Mouse (Mus musculus) MEL (cell line): Measurements from ENCODE around the gene Lsr. TPM values are rescaled to one million over a fixed set of nuclear protein-coding genes. Genes with fewer than 3 reads are reported as not detected.
A peak's percentile ranks its signal among the peaks of the same experiment; 100 is the strongest.

Experiments
- DNase-seq: peaks from one replicate; pipeline ENCODE4 v3.0.0; 2011; ENCODE audit warnings: low read depth, low spot score
- H3K27ac ChIP-seq: 2 replicates; pipeline ENCODE4 v1.5.1; 2012; ENCODE audit warnings: low read depth, mild to moderate bottlenecking, control low read depth, low read length, moderate library complexity; ENCODE audit not compliant: control insufficient read depth
- H3K27me3 ChIP-seq, 2 experiments: fragments of 150-350 bp in 1 of 2; sonication (generic) in 1 of 2; 2 replicates each; pipeline ENCODE4 v1.6.1; 2012; ENCODE audit warnings: low read length in 2 of 2, mild to moderate bottlenecking in 2 of 2, improper control_type of control experiment in 1 of 2, moderate library complexity in 1 of 2; ENCODE audit not compliant: insufficient read depth in 2 of 2, control insufficient read depth in 1 of 2
- H3K36me3 ChIP-seq, 2 experiments: 2 replicates each; pipeline ENCODE4 v1.6.1; 2012 to 2014; ENCODE audit warnings: low read length in 2 of 2, improper control_type of control experiment in 1 of 2, inconsistent platforms in 1 of 2, mild to moderate bottlenecking in 1 of 2; ENCODE audit not compliant: insufficient read depth in 2 of 2, control insufficient read depth in 1 of 2
- H3K4me1 ChIP-seq, 2 experiments: fragments of 150-350 bp in 1 of 2; sonication (generic) in 1 of 2; 2 replicates each; pipeline ENCODE4 v1.6.1; 2012; ENCODE audit warnings: low read length in 2 of 2, improper control_type of control experiment in 1 of 2, mild to moderate bottlenecking in 1 of 2; ENCODE audit not compliant: insufficient read depth in 2 of 2, control insufficient read depth in 1 of 2
- H3K4me3 ChIP-seq, 2 experiments: fragments of 150-350 bp in 1 of 2; sonication (generic) in 1 of 2; 2 replicates each; pipeline ENCODE4 v1.5.1; 2012; ENCODE audit warnings: low read depth in 2 of 2, low read length in 2 of 2, mild to moderate bottlenecking in 2 of 2, moderate library complexity in 2 of 2, control low read depth in 1 of 2, improper control_type of control experiment in 1 of 2; ENCODE audit not compliant: control insufficient read depth in 1 of 2, insufficient read depth in 1 of 2
- H3K79me2 ChIP-seq: 2 replicates; pipeline ENCODE4 v1.6.1; 2012; ENCODE audit warnings: mild to moderate bottlenecking, low read length, moderate library complexity; ENCODE audit not compliant: control insufficient read depth, poor library complexity, insufficient read depth
- H3K9ac ChIP-seq: 2 replicates; pipeline ENCODE4 v1.6.1; 2012; ENCODE audit warnings: low read depth, mild to moderate bottlenecking, control low read depth, low read length, moderate library complexity; ENCODE audit not compliant: control insufficient read depth, poor library complexity, severe bottlenecking
- H3K9me3 ChIP-seq: fragments of 150-350 bp; sonication (generic); replicated peaks from 2 replicates; pipeline ENCODE4 v1.6.1; 2012; ENCODE audit warnings: mild to moderate bottlenecking, low read length, improper control_type of control experiment, moderate library complexity; ENCODE audit not compliant: insufficient read depth
- CHD1 ChIP-seq: IDR thresholded peaks from 2 replicates; pipeline ENCODE4 v1.6.1; 2012; ENCODE audit warnings: low read depth, mild to moderate bottlenecking, inconsistent platforms, low read length, improper control_type of control experiment
- CHD2 ChIP-seq: IDR thresholded peaks from 2 replicates; pipeline ENCODE4 v1.6.1; 2011; ENCODE audit warnings: low read length, improper control_type of control experiment
- CTCF ChIP-seq, 3 experiments: IDR thresholded peaks in 2 of 3; conservative IDR thresholded peaks in 1 of 3; 2 replicates each; pipeline ENCODE4 v1.5.1; 2011 to 2012; ENCODE audit warnings: low read length in 3 of 3, low read depth in 2 of 3, mild to moderate bottlenecking in 2 of 3, improper control_type of control experiment in 1 of 3, inconsistent platforms in 1 of 3, mixed read lengths in 1 of 3, moderate library complexity in 1 of 3; ENCODE audit not compliant: control insufficient read depth in 1 of 3, insufficient read depth in 1 of 3, poor library complexity in 1 of 3, severe bottlenecking in 1 of 3
- E2F4 ChIP-seq: IDR thresholded peaks from 2 replicates; pipeline ENCODE4 v1.6.1; 2011; ENCODE audit warnings: low read depth, low read length, improper control_type of control experiment, borderline replicate concordance
- ELF1 ChIP-seq: IDR thresholded peaks from 2 replicates; pipeline ENCODE4 v1.6.1; 2014; ENCODE audit warnings: low read depth, mild to moderate bottlenecking, inconsistent platforms, low read length, improper control_type of control experiment, moderate library complexity
- EP300 ChIP-seq, 2 experiments: IDR thresholded peaks; 2 replicates each; pipeline ENCODE4 v1.6.1; 2011; ENCODE audit warnings: improper control_type of control experiment in 2 of 2, low read length in 2 of 2, low read depth in 1 of 2, mild to moderate bottlenecking in 1 of 2
- ETS1 ChIP-seq: IDR thresholded peaks from 2 replicates; pipeline ENCODE4 v1.6.1; 2012; ENCODE audit warnings: low read depth, mild to moderate bottlenecking, inconsistent platforms, low read length, improper control_type of control experiment, moderate library complexity
- GATA1 ChIP-seq: IDR thresholded peaks from 2 replicates; pipeline ENCODE4 v1.6.1; 2011; ENCODE audit warnings: low read depth, low read length, improper control_type of control experiment
- HCFC1 ChIP-seq: IDR thresholded peaks from 2 replicates; pipeline ENCODE4 v1.6.1; 2012; ENCODE audit warnings: low read depth, mild to moderate bottlenecking, inconsistent platforms, low read length, improper control_type of control experiment, moderate library complexity
- JUND ChIP-seq: IDR thresholded peaks from 2 replicates; pipeline ENCODE4 v1.6.1; 2011; ENCODE audit warnings: low read depth, mild to moderate bottlenecking, improper control_type of control experiment, low read length
- KAT2A ChIP-seq: conservative IDR thresholded peaks from 2 replicates; pipeline ENCODE4 v1.6.1; 2012; ENCODE audit warnings: low read depth, low read length, improper control_type of control experiment, inconsistent platforms
- MAFK ChIP-seq: IDR thresholded peaks from 2 replicates; pipeline ENCODE4 v1.6.1; 2011; ENCODE audit warnings: low read depth, mild to moderate bottlenecking, low read length, improper control_type of control experiment, borderline replicate concordance
- MAX ChIP-seq: IDR thresholded peaks from 2 replicates; pipeline ENCODE4 v1.6.1; 2011; ENCODE audit warnings: low read length, improper control_type of control experiment
- MXI1 ChIP-seq: IDR thresholded peaks from 2 replicates; pipeline ENCODE4 v1.6.1; 2011; ENCODE audit warnings: mild to moderate bottlenecking, low read depth, low read length, improper control_type of control experiment
- MYB ChIP-seq: IDR thresholded peaks from 2 replicates; pipeline ENCODE4 v1.6.1; 2011; ENCODE audit warnings: mild to moderate bottlenecking, low read depth, low read length, improper control_type of control experiment
- MYC ChIP-seq: IDR thresholded peaks from 2 replicates; pipeline ENCODE4 v1.6.1; 2011; ENCODE audit warnings: low read depth, mild to moderate bottlenecking, low read length, improper control_type of control experiment, moderate library complexity
- NELFE ChIP-seq: IDR thresholded peaks from 2 replicates; pipeline ENCODE4 v1.6.1; 2011; ENCODE audit warnings: low read depth, low read length, improper control_type of control experiment
- NRF1 ChIP-seq: IDR thresholded peaks from 2 replicates; pipeline ENCODE4 v1.6.1; 2014; ENCODE audit warnings: low read depth, mild to moderate bottlenecking, inconsistent platforms, low read length, improper control_type of control experiment, moderate library complexity; ENCODE audit not compliant: poor library complexity, insufficient read depth, severe bottlenecking
- POLR2A ChIP-seq, 2 experiments: IDR thresholded peaks; 2 replicates each; pipeline ENCODE4 v1.6.1; 2011 to 2012; ENCODE audit warnings: low read length in 2 of 2, mild to moderate bottlenecking in 2 of 2, control low read depth in 1 of 2, improper control_type of control experiment in 1 of 2, low read depth in 1 of 2, moderate library complexity in 1 of 2; ENCODE audit not compliant: control insufficient read depth in 1 of 2, insufficient read depth in 1 of 2, poor library complexity in 1 of 2
- POLR2AphosphoS5 ChIP-seq: IDR thresholded peaks from 2 replicates; pipeline ENCODE4 v1.6.1; 2012; ENCODE audit warnings: low read depth, borderline replicate concordance, mild to moderate bottlenecking, inconsistent platforms, low read length, moderate library complexity, mixed read lengths
- RAD21 ChIP-seq: IDR thresholded peaks from 2 replicates; pipeline ENCODE4 v1.6.1; 2011; ENCODE audit warnings: mild to moderate bottlenecking, low read depth, low read length, improper control_type of control experiment
- RCOR1 ChIP-seq: IDR thresholded peaks from 2 replicates; pipeline ENCODE4 v1.6.1; 2012; ENCODE audit warnings: low read depth, mild to moderate bottlenecking, inconsistent platforms, low read length, improper control_type of control experiment
- SMC3 ChIP-seq: IDR thresholded peaks from 2 replicates; pipeline ENCODE4 v1.6.1; 2011; ENCODE audit warnings: low read depth, low read length, improper control_type of control experiment
- TAL1 ChIP-seq: IDR thresholded peaks from 2 replicates; pipeline ENCODE4 v1.6.1; 2012; ENCODE audit warnings: mild to moderate bottlenecking, inconsistent platforms, low read length, moderate library complexity, mixed read lengths
- TCF12 ChIP-seq: IDR thresholded peaks from 2 replicates; pipeline ENCODE4 v1.6.1; 2014; ENCODE audit warnings: low read depth, mild to moderate bottlenecking, inconsistent platforms, low read length, improper control_type of control experiment, moderate library complexity
- USF1 ChIP-seq: IDR thresholded peaks from 2 replicates; pipeline ENCODE4 v1.6.1; 2014; ENCODE audit warnings: low read depth, mild to moderate bottlenecking, inconsistent platforms, low read length, improper control_type of control experiment, moderate library complexity
- USF2 ChIP-seq, 2 experiments: IDR thresholded peaks; 2 replicates each; pipeline ENCODE4 v1.6.1; 2011 to 2012; ENCODE audit warnings: improper control_type of control experiment in 2 of 2, low read length in 2 of 2, borderline replicate concordance in 1 of 2, inconsistent platforms in 1 of 2, low read depth in 1 of 2, mild to moderate bottlenecking in 1 of 2; ENCODE audit not compliant: insufficient read depth in 1 of 2
- ZKSCAN1 ChIP-seq: IDR thresholded peaks from 2 replicates; pipeline ENCODE4 v1.6.1; 2012; ENCODE audit warnings: low read depth, mild to moderate bottlenecking, inconsistent platforms, low read length, improper control_type of control experiment, moderate library complexity
- ZNF384 ChIP-seq: IDR thresholded peaks from 2 replicates; pipeline ENCODE4 v1.6.1; 2012; ENCODE audit warnings: low read depth, mild to moderate bottlenecking, inconsistent platforms, low read length, improper control_type of control experiment
- polyA plus RNA-seq, 2 experiments: library from polyadenylated mRNA; stranded (reverse) in 1 of 2; unstranded in 1 of 2; fragments of >175 nt in 1 of 2; fragments of >200 nt in 1 of 2; gene quantifications; 2 replicates each; pipeline versions ENCODE4 v1.2.1 to v1.2.4; 2012; ENCODE audit warnings: low replicate concordance in 2 of 2, low read depth in 1 of 2; ENCODE audit not compliant: insufficient read length in 2 of 2, insufficient read depth in 1 of 2, missing spikeins in 1 of 2
- total RNA-seq: library from RNA; depleted of rRNA; stranded (reverse); fragments of 300-350 nt; gene quantifications from 2 replicates; pipeline ENCODE4 v1.2.3, GENCODE M21; 2012

The Lsr gene
- total and polyA plus RNA-seq, 3 experiments: 0.22 TPM; not detected in 2

DNA sequence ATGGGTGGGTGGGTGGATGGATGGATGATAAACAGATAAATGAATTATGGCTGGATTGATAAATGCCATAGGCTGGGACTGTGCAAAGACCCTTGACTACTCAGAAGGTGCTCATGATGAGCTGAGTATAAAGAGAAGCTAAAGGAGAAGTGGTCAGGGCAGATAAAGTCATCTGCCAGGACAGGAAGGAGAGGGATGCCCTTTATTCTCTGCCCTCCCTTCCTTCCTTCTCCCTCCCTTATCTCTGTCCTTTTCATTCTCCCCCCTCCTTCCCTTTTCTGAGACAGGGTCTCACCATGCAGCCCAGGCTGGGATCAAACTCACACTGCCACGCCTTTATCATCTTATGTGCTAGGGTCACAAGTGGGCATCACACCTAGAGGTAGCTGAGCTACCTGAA is 34.5 kb upstream of the Lsr start:
- no peak overlapping the region for H3K9ac ChIP-seq
- H3K27me3 ChIP-seq: no peaks in the 10 kb centered on the region
- peaks cover 0 to 17% of the 10 kb centered on the region in 2 experiments; a peak in 2 of 4 replicates for H3K4me1 ChIP-seq
- no peak overlapping the region for H3K4me3 ChIP-seq
- peaks cover 0 to 6% of the 10 kb centered on the region in 2 experiments; a peak in 2 of 4 replicates for H3K36me3 ChIP-seq
- DNase-seq: no peak
- no peaks in the 10 kb centered on the region for H3K79me2 ChIP-seq
- TF ChIP-seq ETS1 (no peak), GATA1 (peak; percentile 13; the same call in 1 of the 2 replicates), EP300 (IDR thresholded peaks at IDR 0.05; ENCODE audit: low read depth in 1 of 2, low read length in 2 of 2) (peak; percentile 13 to 58; a peak in 1 of 4 replicates), TCF12 (no peak), KAT2A (no peak), RCOR1 (no peak), SMC3 (no peak), CTCF (IDR thresholded peaks at IDR 0.05 in 2 of 3, conservative IDR thresholded peaks at IDR 0.05 in 1 of 3; ENCODE audit: control insufficient read depth in 1 of 3, insufficient read depth in 1 of 3, low read depth in 2 of 3, low read length in 3 of 3, poor library complexity in 1 of 3, severe bottlenecking in 1 of 3) (no peak)
- TF ChIP-seq, all 39 proteins: peak for 2
- H3K9me3 ChIP-seq: no peaks in the 10 kb centered on the region
- no peak overlapping the region for H3K27ac ChIP-seq

DNA sequence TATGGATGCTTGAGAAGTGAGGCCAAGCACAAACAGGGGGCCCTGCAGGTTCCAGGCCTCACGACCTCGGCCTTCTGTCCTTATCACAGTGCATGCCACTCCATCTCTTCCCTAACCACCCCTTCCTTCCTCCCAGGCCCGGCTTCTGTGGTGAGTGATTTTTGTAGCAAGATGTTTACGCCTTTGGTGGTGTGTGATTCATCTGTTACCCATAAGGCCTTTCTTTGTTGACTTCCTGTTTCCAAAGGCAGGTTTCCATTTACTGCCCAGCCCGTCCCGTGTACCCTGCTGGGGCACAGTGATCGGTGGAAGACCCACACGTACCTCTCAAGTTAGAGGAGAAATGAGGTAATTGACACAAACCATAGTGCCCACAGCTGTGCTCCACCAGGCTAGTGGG is 29.4 kb upstream of the Lsr start:
- no peaks in the 10 kb centered on the region for H3K79me2 ChIP-seq
- peaks cover 0 to 12% of the 10 kb centered on the region in 2 experiments; a peak in 2 of 4 replicates for H3K36me3 ChIP-seq
- peaks cover under 1 to 29% of the 10 kb centered on the region in 2 experiments; a peak in 3 of 4 replicates for H3K4me1 ChIP-seq
- H3K4me3 ChIP-seq: peak overlapping the region; percentile 21 to 43
- H3K27me3 ChIP-seq: no peaks in the 10 kb centered on the region
- no peaks in the 10 kb centered on the region for H3K9me3 ChIP-seq
- H3K9ac ChIP-seq: peak overlapping the region; percentile 27
- peak; percentile 86 for DNase-seq
- H3K27ac ChIP-seq: peak overlapping the region; percentile 35
- TF ChIP-seq RAD21 (no peak), ETS1 (peak; percentile 56; the same call in 1 of the 2 replicates), HCFC1 (peak; percentile 81), GATA1 (peak; percentile 57), CTCF (IDR thresholded peaks at IDR 0.05 in 2 of 3, conservative IDR thresholded peaks at IDR 0.05 in 1 of 3; ENCODE audit: control insufficient read depth in 1 of 3, insufficient read depth in 1 of 3, low read depth in 2 of 3, low read length in 3 of 3, poor library complexity in 1 of 3, severe bottlenecking in 1 of 3) (no peak), MAFK (no peak), USF2 (IDR thresholded peaks at IDR 0.05; ENCODE audit: borderline replicate concordance in 1 of 2, insufficient read depth in 1 of 2, low read depth in 1 of 2, low read length in 2 of 2) (no peak), MXI1 (no peak; the same call in 1 of the 2 replicates), NELFE (peak; percentile 55; the same call in 1 of the 2 replicates), KAT2A (no peak), POLR2A (IDR thresholded peaks at IDR 0.05; ENCODE audit: control insufficient read depth in 1 of 2, insufficient read depth in 1 of 2, low read depth in 1 of 2, low read length in 2 of 2, poor library complexity in 1 of 2) (peak; percentile 50 to 65; a peak in 3 of 4 replicates), ELF1 (peak; percentile 80), CHD2 (no peak), MYB (no peak), USF1 (no peak), CHD1 (no peak), EP300 (IDR thresholded peaks at IDR 0.05; ENCODE audit: low read depth in 1 of 2, low read length in 2 of 2) (peak; percentile 42 to 62; a peak in 3 of 4 replicates), RCOR1 (peak; percentile 58; the same call in 1 of the 2 replicates), E2F4 (no peak), POLR2AphosphoS5 (no peak), ZNF384 (no peak), MAX (peak; percentile 72), TCF12 (no peak), MYC (peak; percentile 44; the same call in 1 of the 2 replicates), TAL1 (peak; percentile 28; the same call in 1 of the 2 replicates), SMC3 (no peak), ZKSCAN1 (no peak), NRF1 (no peak), JUND (no peak)
